In genomic region chr11:100282549-100282948, GRCm38 (mm10) we compare ENCODE assay signal across 9 mouse cellular contexts. TPM values are rescaled to one million over a fixed set of nuclear protein-coding genes. Genes with fewer than 3 reads are reported as not detected.
DNase-seq lines count a peak whose midpoint lies in the region; ATAC-seq and TF ChIP-seq lines count a peak whose summit lies in the region.
"Had no signal": no experiment of that assay in that cellular context is flagged by ENCODE, and none has a peak within 500 bp of the region (broad histone marks: within the 10 kb centered on the region; RNA-seq: fewer than 3 reads in every experiment).

No protein-coding gene starts in this region.

- H3K9ac ChIP-seq in CH12.LX (ENCODE audit: insufficient read depth, low read depth) = no peak overlapping the region
- no peak overlapping the region for H3K9ac ChIP-seq in heart, postnatal 0 days (replicated peaks; ENCODE audit: low read depth, low read length)
- H3K9ac ChIP-seq: heart, embryonic 13.5 days had no signal

- 22% methylated on average over 10 of the region's 10 CpGs for WGBS in embryonic facial prominence, embryonic 10.5 days
- 25% methylated on average over 10 of the region's 10 CpGs for WGBS in heart, postnatal 0 days

- H3K27ac ChIP-seq in CH12.LX (ENCODE audit: insufficient read depth, low read depth) = no peak overlapping the region
- peak overlapping the region; percentile 24; the same call in 1 of the 2 replicates for H3K27ac ChIP-seq in embryonic facial prominence, embryonic 10.5 days (replicated peaks)
- no peak overlapping the region for H3K27ac ChIP-seq in heart, postnatal 0 days (ENCODE audit: low read depth)
- H3K27ac ChIP-seq in layer of hippocampus, adult 2 months = no peak overlapping the region
- H3K27ac ChIP-seq: heart, embryonic 13.5 days had no signal

- H3K79me2 ChIP-seq in CH12.LX (replicated peaks; ENCODE audit: control insufficient read depth, extremely low read depth, insufficient read depth, poor library complexity, severe bottlenecking) = no peaks in the 10 kb centered on the region

- no peaks in the 10 kb centered on the region for H3K9me3 ChIP-seq in CH12.LX (replicated peaks; ENCODE audit: low read length)
- no peaks in the 10 kb centered on the region for H3K9me3 ChIP-seq in embryonic facial prominence, embryonic 10.5 days
- H3K9me3 ChIP-seq in heart, postnatal 0 days (replicated peaks; ENCODE audit: control insufficient read depth, low read length) = no peaks in the 10 kb centered on the region
- H3K9me3 ChIP-seq: heart, embryonic 13.5 days had no signal

- H3K4me3 ChIP-seq in CH12.LX (replicated peaks in 1 of 3; ENCODE audit: low read depth in 2 of 3, low read length in 2 of 3, poor library complexity in 1 of 3) = no peak overlapping the region
- H3K4me3 ChIP-seq in embryonic facial prominence, embryonic 10.5 days = no peak overlapping the region
- no peak overlapping the region for H3K4me3 ChIP-seq in heart, postnatal 0 days (ENCODE audit: low read depth, low read length)
- H3K4me3 ChIP-seq in layer of hippocampus, adult 2 months = no peak overlapping the region
- H3K4me3 ChIP-seq: heart, embryonic 13.5 days had no signal

- no peak for TF ChIP-seq EP300 in CH12.LX (IDR thresholded peaks at IDR 0.05; ENCODE audit: low read length)
- TF ChIP-seq EP300 in heart, postnatal 0 days (IDR thresholded peaks at IDR 0.05; ENCODE audit: low read depth) = no peak

- peak; percentile 73 for DNase-seq in CH12.LX (ENCODE audit: extremely low read depth)
- peak; percentile 54 for DNase-seq in adrenal gland, adult 8-10 months
- DNase-seq in embryonic facial prominence, embryonic 10.5 days (ENCODE audit: low spot score) = peak; percentile 83
- peak; percentile 27 for DNase-seq in heart, postnatal 0 days (ENCODE audit: low spot score)
- peak; percentile 35 to 67 for DNase-seq in layer of hippocampus, adult 2 months (ENCODE audit: low spot score in 2 of 2)
- DNase-seq in lung, postnatal 36 days = peak; percentile 92
- DNase-seq in retina, postnatal 7 days (ENCODE audit: low read depth, low spot score) = peak; percentile 53
- DNase-seq in urinary bladder, adult 18-20 months (ENCODE audit: low spot score in 2 of 2) = peak; percentile 77 to 85

- peak; percentile 90 to 97 for TF ChIP-seq CTCF in CH12.LX (conservative IDR thresholded peaks at IDR 0.05 in 1 of 2, IDR thresholded peaks at IDR 0.05 in 1 of 2; ENCODE audit: low read depth in 2 of 2, low read length in 2 of 2)
- TF ChIP-seq CTCF in heart, postnatal 0 days (IDR thresholded peaks at IDR 0.05; ENCODE audit: low read depth) = peak; percentile 84
- TF ChIP-seq CTCF in layer of hippocampus, adult 2 months (conservative IDR thresholded peaks at IDR 0.05) = peak; percentile 82

- H3K27me3 ChIP-seq in CH12.LX (replicated peaks) = peaks cover 91% of the 10 kb centered on the region
- no peaks in the 10 kb centered on the region for H3K27me3 ChIP-seq in embryonic facial prominence, embryonic 10.5 days (replicated peaks; ENCODE audit: low read depth, poor library complexity, severe bottlenecking)
- H3K27me3 ChIP-seq in heart, postnatal 0 days (ENCODE audit: control insufficient read depth, insufficient read depth, low read length) = no peaks in the 10 kb centered on the region

- H3K36me3 ChIP-seq in CH12.LX (replicated peaks in 1 of 2; ENCODE audit: control insufficient read depth in 1 of 2, insufficient read depth in 1 of 2, low read length in 1 of 2) = no peaks in the 10 kb centered on the region
- H3K36me3 ChIP-seq in embryonic facial prominence, embryonic 10.5 days (replicated peaks) = no peaks in the 10 kb centered on the region
- H3K36me3 ChIP-seq in heart, postnatal 0 days (replicated peaks; ENCODE audit: control insufficient read depth, insufficient read depth, low read length) = no peaks in the 10 kb centered on the region
- H3K36me3 ChIP-seq: heart, embryonic 13.5 days had no signal

- peak; percentile 49; the same call in 1 of the 2 replicates for ATAC-seq in heart, postnatal 0 days (ENCODE audit: insufficient read depth, low read depth)

- in situ Hi-C loops in CH12.LX (cut with MboI; ENCODE audit: low pct_ligation_motif_present, low pct_unique_long_range_greater_than_20kb, low sequenced_read_pairs) = loop anchor here (25.0 kb wide), 2 partner anchors 545 to 895 kb away; partner anchors contain the start of genes Gm14180 and Krt10

- peak; percentile 52 for TF ChIP-seq RAD21 in CH12.LX (IDR thresholded peaks at IDR 0.05; ENCODE audit: low read depth, low read length)

- no peak overlapping the region for H3K4me2 ChIP-seq in CH12.LX (ENCODE audit: insufficient read depth, low read depth, poor library complexity, severe bottlenecking)
- H3K4me2 ChIP-seq in heart, postnatal 0 days (ENCODE audit: low read depth, low read length) = no peak overlapping the region
- H3K4me2 ChIP-seq: heart, embryonic 13.5 days had no signal

- no peak for TF ChIP-seq POLR2A in CH12.LX (IDR thresholded peaks at IDR 0.05; ENCODE audit: low read depth, low read length)

- dilution Hi-C loops in CH12.LX (cut with MboI; ENCODE audit: extremely low pct_ligation_motif_present, extremely low pct_unique_long_range_greater_than_20kb, low sequenced_read_pairs) = no loop called here

- peaks cover 0 to 4% of the 10 kb centered on the region in 2 experiments; a peak in 2 of 4 replicates for H3K4me1 ChIP-seq in CH12.LX (ENCODE audit: control insufficient read depth in 1 of 2, insufficient read depth in 2 of 2)
- H3K4me1 ChIP-seq in embryonic facial prominence, embryonic 10.5 days = peaks cover 17% of the 10 kb centered on the region; the same call in 1 of the 2 replicates
- H3K4me1 ChIP-seq in heart, postnatal 0 days (ENCODE audit: control insufficient read depth, insufficient read depth) = no peaks in the 10 kb centered on the region

TF ChIP-seq in CH12.LX, 34 proteins besides CTCF, POLR2A, EP300 and RAD21 (continues in another document):
- TF ChIP-seq ETS1 (conservative IDR thresholded peaks at IDR 0.05; ENCODE audit: low read depth, low read length) = no peak
- no peak for TF ChIP-seq KAT2A (IDR thresholded peaks at IDR 0.05; ENCODE audit: insufficient replicate concordance, low read length)
- TF ChIP-seq PAX5 (IDR thresholded peaks at IDR 0.05; ENCODE audit: low read length) = no peak
- TF ChIP-seq MAX (IDR thresholded peaks at IDR 0.05; ENCODE audit: low read length) = no peak
- TF ChIP-seq GABPA (IDR thresholded peaks at IDR 0.05; ENCODE audit: insufficient replicate concordance, low read depth, low read length) = no peak
- no peak for TF ChIP-seq MAFK (IDR thresholded peaks at IDR 0.05; ENCODE audit: insufficient replicate concordance, low read length)
- no peak for TF ChIP-seq ELF1 (IDR thresholded peaks at IDR 0.05; ENCODE audit: low read depth, low read length)
- TF ChIP-seq IRF4 (IDR thresholded peaks at IDR 0.05; ENCODE audit: low read depth, low read length) = no peak
- no peak for TF ChIP-seq CHD2 (IDR thresholded peaks at IDR 0.05; ENCODE audit: low read length)

RNA-seq across cellular contexts. Expression of gene Krt42, which starts 12.9 kb away (rescaled TPM):
- total RNA-seq in CH12.LX (2012; rRNA removed) (not detected in 2 replicates), CH12.LX (2014; rRNA removed) (not detected in 2 replicates)
- not detected in 2 replicates for polyA plus RNA-seq in CH12.LX (2012; ENCODE audit: insufficient read length, low read depth)
- not detected for total RNA-seq in adrenal gland, adult 8-10 months (2022)
- not detected in 2 replicates for polyA plus RNA-seq in embryonic facial prominence, embryonic 10.5 days (2016; fragmentation: Nextera tagmentation; extraction: Ambion mirVana)
- not detected in 2 replicates for total RNA-seq in heart, postnatal 0 days (2014; rRNA removed; ENCODE audit: low replicate concordance)
- polyA plus RNA-seq in heart, postnatal 0 days (2015; fragmentation: Nextera tagmentation; extraction: Ambion mirVana) = not detected in 2 replicates
- total RNA-seq in layer of hippocampus, adult 2 months (2021) = not detected
- polyA plus RNA-seq: heart, embryonic 13.5 days had no signal

RNA-seq across cellular contexts. Expression of gene Krt17, which starts 21.7 kb away (rescaled TPM):
- total RNA-seq in CH12.LX (2012; rRNA removed) (0.76 and 0.97 TPM in 2 replicates), CH12.LX (2014; rRNA removed) (0.15 TPM in 1 of 2 replicates, not detected in the other)
- polyA plus RNA-seq in CH12.LX (2012; ENCODE audit: insufficient read length, low read depth) = not detected in 2 replicates
- not detected for total RNA-seq in adrenal gland, adult 8-10 months (2022)
- 0.28 and 0.67 TPM in 2 replicates for polyA plus RNA-seq in embryonic facial prominence, embryonic 10.5 days (2016; fragmentation: Nextera tagmentation; extraction: Ambion mirVana)
- 2.2 TPM in 1 of 2 replicates, not detected in the other for total RNA-seq in heart, postnatal 0 days (2014; rRNA removed; ENCODE audit: low replicate concordance)
- polyA plus RNA-seq in heart, postnatal 0 days (2015; fragmentation: Nextera tagmentation; extraction: Ambion mirVana) = 0.14 and 0.32 TPM in 2 replicates
- not detected for total RNA-seq in layer of hippocampus, adult 2 months (2021)

RNA-seq across cellular contexts. Expression of gene Krt16, which starts 33.8 kb away (rescaled TPM):
- total RNA-seq in CH12.LX (2012; rRNA removed) (0.08 TPM in 1 of 2 replicates, not detected in the other), CH12.LX (2014; rRNA removed) (not detected in 2 replicates)
- polyA plus RNA-seq in CH12.LX (2012; ENCODE audit: insufficient read length, low read depth) = not detected in 2 replicates
- not detected for total RNA-seq in adrenal gland, adult 8-10 months (2022)
- not detected in 2 replicates for polyA plus RNA-seq in embryonic facial prominence, embryonic 10.5 days (2016; fragmentation: Nextera tagmentation; extraction: Ambion mirVana)
- not detected in 2 replicates for total RNA-seq in heart, postnatal 0 days (2014; rRNA removed; ENCODE audit: low replicate concordance)
- polyA plus RNA-seq in heart, postnatal 0 days (2015; fragmentation: Nextera tagmentation; extraction: Ambion mirVana) = not detected in 2 replicates
- not detected for total RNA-seq in layer of hippocampus, adult 2 months (2021)
- polyA plus RNA-seq: heart, embryonic 13.5 days had no signal

RNA-seq across cellular contexts. Expression of gene Eif1, which starts 37.1 kb away (rescaled TPM):
- 249 and 265 TPM in 2 replicates for total RNA-seq in CH12.LX (2012; rRNA removed)
- total RNA-seq in CH12.LX (2014; rRNA removed) = 401 and 406 TPM in 2 replicates
- polyA plus RNA-seq in CH12.LX (2012; ENCODE audit: insufficient read length, low read depth) = 989 and 1,001 TPM in 2 replicates
- 1,000 to 10,000 TPM in 3 of 4 experiments, 100 to 1,000 TPM in 1; 987 to 1,365 (median 1,077) TPM for total RNA-seq in adrenal gland, adult 8-10 months (2022)
- 1,675 and 1,681 TPM in 2 replicates for polyA plus RNA-seq in embryonic facial prominence, embryonic 10.5 days (2016; fragmentation: Nextera tagmentation; extraction: Ambion mirVana)
- total RNA-seq in heart, postnatal 0 days (2014; rRNA removed; ENCODE audit: low replicate concordance) = 64.1 and 105 TPM in 2 replicates
- 1,927 and 2,123 TPM in 2 replicates for polyA plus RNA-seq in heart, postnatal 0 days (2015; fragmentation: Nextera tagmentation; extraction: Ambion mirVana)
- 100 to 1,000 TPM; 713 to 750 TPM for total RNA-seq in layer of hippocampus, adult 2 months (2021)

RNA-seq across cellular contexts. Expression of gene Gast, which starts 51.7 kb away (rescaled TPM):
- total RNA-seq in CH12.LX (2012; rRNA removed) = not detected in 2 replicates
- total RNA-seq in CH12.LX (2014; rRNA removed) = not detected in 2 replicates
- polyA plus RNA-seq in CH12.LX (2012; ENCODE audit: insufficient read length, low read depth) = not detected in 2 replicates
- not detected for total RNA-seq in adrenal gland, adult 8-10 months (2022)
- polyA plus RNA-seq in embryonic facial prominence, embryonic 10.5 days (2016; fragmentation: Nextera tagmentation; extraction: Ambion mirVana) = 0.37 TPM in 1 of 2 replicates, not detected in the other
- total RNA-seq in heart, postnatal 0 days (2014; rRNA removed; ENCODE audit: low replicate concordance) = not detected in 2 replicates
- polyA plus RNA-seq in heart, postnatal 0 days (2015; fragmentation: Nextera tagmentation; extraction: Ambion mirVana) = not detected in 2 replicates
- not detected for total RNA-seq in layer of hippocampus, adult 2 months (2021)
- polyA plus RNA-seq: heart, embryonic 13.5 days had no signal

Comparison
In these comparisons a context has a peak if more than half of its experiments do, and no peak if none do; other contexts are left out.
1. DNase-seq: peak in every context shown above with its lines; median percentile 92 in lung, postnatal 36 days; 83 in embryonic facial prominence, embryonic 10.5 days; 81 in urinary bladder, adult 18-20 months; 73 in CH12.LX; 54 in adrenal gland, adult 8-10 months; 53 in retina, postnatal 7 days; 51 in layer of hippocampus, adult 2 months; 27 in heart, postnatal 0 days.